Mouse (Mus musculus) yolk sac, embryonic 10.5 days (tissue): ENCODE data around the gene Gm20604.

Experiments
- DNase-seq: peaks from one replicate; pipeline ENCODE4 v3.0.0-alpha.2; 2017; ENCODE audit warnings: low spot score

Gene Gm20604

GRCm38 (mm10) chr12:102758403-102758756 is at the start of gene Gm20604:
Gene Gm20604, minus strand, starts transcription at chr12:102758672.
- no peak for DNase-seq

DNA sequence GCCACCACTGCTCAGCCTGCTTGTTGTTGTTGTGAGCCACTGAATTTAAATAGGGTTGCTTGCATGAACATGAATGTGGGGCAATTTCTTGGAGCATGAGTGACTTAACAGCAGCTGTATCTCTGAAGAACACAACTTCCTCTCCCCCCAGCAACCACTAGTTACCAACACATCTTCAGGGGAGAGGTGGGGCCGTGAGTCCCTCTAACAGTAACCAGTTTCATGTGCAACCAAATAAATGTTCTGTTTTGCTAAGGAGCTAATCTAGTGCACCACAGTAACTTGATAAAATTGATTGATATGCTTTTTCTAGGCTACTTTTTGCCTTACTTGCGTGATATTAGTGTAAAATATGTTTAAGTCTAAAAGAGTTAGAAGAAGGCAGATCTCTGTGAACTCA is 41.1 kb upstream of the Gm20604 start:
- DNase-seq = no peak

DNA sequence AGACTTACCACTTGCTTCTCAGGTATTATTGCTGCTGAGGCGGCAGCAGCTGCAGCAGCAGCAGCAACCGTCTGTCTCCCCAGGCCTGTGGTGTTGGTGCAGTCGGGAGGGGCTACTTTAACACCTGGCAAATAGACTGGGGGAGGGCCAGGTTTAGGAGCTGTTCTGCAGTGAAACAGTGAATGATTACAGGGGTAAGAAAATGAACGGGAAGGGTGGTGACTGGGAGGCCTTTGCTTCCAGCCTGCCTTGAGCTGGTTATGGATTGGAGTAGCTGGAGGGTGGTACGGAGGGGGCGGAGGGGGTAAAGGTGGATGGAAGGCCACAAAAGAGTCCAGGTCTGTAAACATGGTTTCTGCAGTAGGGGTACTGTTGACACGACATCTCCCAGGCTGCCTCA is 29.5 kb upstream of the Gm20604 start:
- DNase-seq = peak; percentile 69

- DNase-seq = no peak
Measured at GRCm38 (mm10) chr12:102785593-102785985, 27.1 kb upstream of the Gm20604 start.

DNA sequence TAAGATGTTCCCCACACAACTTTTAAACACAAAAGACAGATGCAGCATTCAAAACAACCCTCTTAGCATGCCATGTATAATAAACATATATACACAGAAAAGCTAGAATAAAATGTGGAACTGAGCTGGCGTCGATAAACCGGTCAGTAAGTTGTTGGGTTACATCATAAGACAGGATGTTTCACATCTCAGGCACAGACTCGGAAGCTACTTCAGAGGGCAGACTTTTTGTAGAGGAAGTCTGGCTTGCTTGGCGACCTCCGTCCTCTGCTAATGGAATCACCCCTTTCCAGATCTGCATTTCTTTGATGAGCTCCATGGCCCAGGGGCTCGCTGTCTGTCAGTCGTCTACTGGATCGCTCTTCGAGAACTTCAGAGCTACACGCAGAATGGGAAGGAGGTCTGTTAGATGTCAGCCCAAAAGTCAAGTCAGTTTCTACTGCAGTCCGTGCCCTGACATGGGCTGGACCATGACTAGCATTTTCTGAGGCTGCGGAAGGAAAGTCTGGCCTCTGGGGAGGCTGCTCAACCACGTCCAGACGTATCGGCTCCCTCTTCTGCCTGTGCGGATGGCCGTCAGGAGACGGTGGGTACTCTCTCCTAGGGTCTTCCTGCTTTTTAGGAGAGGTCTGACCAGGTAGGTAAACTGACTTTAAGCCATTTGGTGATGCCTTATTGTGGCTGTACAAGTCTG is 26.6 kb upstream of the Gm20604 start:
- no peak for DNase-seq

DNA sequence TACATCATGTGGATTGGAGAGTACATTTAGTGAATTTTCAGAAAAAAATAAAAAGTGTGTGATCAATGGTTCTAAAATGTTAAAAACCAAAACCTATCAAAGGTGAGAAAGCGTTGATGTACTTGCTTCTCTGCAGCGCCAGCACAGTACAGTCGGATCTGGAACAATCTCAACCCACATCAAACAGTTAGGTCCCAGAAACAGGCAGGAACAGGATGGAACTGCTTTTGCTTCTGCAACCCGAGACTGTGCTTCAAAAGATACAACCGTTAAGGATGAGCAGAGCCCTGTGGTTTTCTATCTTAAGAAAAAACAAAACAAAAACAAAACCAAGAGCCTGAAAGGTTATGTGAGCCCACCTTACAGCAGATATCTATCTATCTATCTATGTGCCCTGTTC is 24.4 kb upstream of the Gm20604 start:
- no peak for DNase-seq

DNA sequence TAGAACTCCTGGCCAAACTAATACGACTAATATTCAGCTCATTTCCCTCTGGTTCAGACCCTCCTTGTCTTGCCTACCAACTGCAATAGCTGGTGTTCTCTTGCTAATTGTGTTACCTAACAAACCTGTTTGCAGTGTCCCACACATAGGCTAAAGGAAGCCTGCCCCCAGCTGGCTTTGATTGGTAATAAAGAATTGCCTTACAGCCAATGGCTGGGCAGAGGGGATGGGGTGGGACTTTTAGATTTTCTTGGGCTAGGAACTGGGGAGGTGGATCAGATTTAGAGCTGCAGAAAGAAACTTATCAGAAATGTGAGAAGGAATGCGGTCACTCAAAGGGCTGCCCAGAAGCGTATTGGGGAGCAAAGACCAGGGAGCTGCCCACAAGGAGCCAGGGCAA is 21.0 kb upstream of the Gm20604 start:
- DNase-seq = no peak

DNA sequence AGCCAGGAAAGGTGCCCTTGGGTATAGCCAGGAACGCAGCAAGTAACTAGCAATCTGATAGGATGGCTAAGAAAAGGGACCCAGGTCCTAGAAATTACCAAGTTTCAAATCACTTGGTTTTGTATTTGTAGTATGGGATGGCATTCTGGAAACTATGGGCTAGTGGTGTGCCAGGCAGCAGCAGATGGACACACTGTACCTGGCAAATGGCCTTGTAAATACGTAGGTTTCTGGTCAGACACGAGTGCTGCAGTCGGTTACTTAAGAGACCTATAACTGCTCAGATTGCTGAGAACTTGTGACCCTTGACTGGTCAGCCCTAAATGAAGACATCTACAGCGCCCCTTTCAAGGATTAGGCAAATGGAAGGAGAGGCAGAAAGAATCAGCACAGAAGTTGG is 19.7 kb upstream of the Gm20604 start:
- DNase-seq = no peak

DNA sequence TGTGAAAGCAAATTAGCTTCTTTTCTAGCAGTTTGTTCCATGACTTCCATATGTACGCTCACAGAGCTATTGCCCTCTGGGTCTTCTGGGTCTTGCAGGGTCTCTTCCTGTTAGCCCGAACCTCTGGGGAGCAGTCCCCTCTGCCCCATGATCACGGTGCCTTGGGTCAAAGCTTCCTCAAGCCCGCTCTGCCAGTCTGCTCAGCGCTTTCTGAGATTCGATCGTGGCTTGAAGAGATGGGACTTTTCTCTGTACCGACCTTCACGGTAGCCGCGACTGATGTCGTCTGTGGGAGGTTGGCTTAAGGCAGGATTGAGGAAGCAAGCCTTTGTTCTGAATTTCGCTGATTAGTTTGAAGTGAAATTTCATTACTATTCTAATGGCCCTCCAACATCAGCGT is 17.6 kb upstream of the Gm20604 start:
- DNase-seq = no peak

- DNase-seq = no peak
Measured at GRCm38 (mm10) chr12:102772676-102773075, 14.2 kb upstream of the Gm20604 start.

GRCm38 (mm10) chr12:102771601-102772000 is 13.1 kb upstream of the Gm20604 start:
- DNase-seq = no peak

- DNase-seq = no peak
Measured at GRCm38 (mm10) chr12:102769000-102769399, 10.5 kb upstream of the Gm20604 start.

DNA sequence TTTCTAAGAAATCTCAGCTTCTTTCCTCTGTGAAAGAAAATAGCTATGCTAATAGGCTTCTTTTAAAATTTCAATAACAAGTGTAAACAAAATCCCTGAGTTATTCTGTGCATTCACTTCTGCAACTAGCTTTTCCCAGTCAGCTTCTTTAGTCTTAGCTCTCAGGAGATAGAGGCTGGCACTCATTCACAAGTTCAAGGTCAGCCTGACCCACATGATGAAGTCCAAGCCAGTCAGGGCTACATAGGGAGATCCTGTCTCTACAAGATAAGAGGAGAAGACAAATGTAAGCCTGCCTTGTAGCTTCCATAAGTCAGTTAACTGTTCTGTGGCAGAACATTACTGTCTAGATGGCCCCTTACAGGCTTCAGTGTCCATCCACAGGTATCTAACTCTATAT is 5.2 kb upstream of the Gm20604 start:
- no peak for DNase-seq

DNA sequence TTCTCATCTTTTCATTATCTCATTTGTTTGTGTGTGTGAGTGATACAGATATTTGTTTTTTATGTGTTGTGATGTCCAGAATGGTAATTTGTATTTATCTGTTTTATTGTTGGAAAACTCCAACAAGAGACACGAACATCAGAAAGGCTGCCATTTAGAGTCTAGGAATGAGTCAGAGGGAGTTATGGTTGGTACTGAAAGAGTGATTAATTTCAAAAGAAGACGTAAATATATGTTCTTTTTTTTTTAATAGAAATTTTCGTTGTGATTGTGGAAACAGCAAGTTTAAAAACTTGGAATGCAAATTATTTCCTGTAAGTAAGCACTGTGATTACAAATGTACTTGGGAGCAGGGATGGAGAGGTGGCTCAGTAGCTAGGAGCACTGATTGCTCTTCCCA is 3.2 kb upstream of the Gm20604 start:
- DNase-seq = no peak

GRCm38 (mm10) chr12:102758936-102759335 is 464 bp upstream of the Gm20604 start:
- no peak for DNase-seq

DNA sequence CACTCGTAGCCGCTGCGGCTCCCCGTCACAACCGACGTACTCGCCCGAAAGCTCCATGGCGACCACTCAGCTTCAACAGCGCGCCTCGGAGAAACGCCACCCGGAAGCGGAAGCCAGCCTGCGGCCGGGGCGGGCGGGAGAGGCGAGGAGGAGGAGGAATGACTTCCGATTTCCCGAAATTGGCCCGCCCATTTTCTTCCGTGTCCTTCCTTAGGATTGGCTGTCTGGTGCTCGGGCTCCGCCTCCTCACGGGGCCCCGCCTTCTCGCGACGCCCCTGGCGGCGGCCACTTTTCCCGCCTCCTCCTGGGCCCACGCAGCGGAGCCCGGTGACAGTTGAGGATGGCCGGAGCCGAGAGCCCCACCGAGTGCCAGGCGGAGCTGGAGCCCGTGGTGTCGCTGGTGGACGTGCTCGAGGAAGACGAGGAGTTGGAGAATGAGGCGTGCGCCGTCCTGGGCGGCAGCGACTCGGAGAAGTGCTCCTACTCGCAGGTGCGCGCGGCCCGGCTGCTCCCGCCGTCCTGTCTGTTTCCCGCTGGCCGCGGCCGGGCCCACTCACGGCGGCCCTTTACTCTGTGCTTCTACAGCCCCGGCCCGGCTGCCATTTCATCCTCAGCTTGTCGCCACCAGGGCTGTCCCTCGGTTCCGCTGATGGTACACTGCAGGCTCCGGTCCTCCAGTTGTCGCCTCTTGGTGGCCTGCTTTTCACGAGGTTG is 626 bp downstream of the Gm20604 start, which contains the start of the genes Gm28051, Gon7 and Ubr7:
Gene Gm28051, minus strand, starts transcription at position 77 of the 714 bp plus-strand sequence.
Gene Gon7, minus strand, starts transcription at position 115 of the 714 bp plus-strand sequence.
Gene Ubr7, plus strand, starts transcription at position 279 of the 714 bp plus-strand sequence.
- DNase-seq = peak; percentile 97

- DNase-seq = no peak
Measured at GRCm38 (mm10) chr12:102757055-102757688, 1.3 kb downstream of the Gm20604 start.

DNA sequence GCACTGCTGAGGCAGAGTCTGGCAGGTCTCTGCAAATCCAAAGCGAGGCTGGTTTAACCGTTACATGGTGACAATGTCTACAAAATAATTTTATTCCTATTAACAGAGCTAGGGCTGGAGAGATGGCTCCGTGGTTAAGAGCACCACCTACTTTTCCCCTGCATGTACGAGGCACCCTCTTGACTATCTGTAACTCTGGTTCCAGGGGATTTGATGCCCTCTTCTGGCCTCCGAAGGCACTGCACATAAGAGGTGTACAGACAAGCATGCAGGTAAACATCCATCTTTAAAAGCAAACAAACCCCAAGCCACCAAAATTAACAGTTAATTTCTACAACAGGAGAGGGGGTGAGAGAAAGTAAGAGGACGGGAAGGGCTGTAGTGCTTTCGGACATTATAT is 2.2 kb downstream of the Gm20604 start:
- DNase-seq = no peak

GRCm38 (mm10) chr12:102748256-102748655 is 10.2 kb downstream of the Gm20604 start:
- DNase-seq = no peak

DNA sequence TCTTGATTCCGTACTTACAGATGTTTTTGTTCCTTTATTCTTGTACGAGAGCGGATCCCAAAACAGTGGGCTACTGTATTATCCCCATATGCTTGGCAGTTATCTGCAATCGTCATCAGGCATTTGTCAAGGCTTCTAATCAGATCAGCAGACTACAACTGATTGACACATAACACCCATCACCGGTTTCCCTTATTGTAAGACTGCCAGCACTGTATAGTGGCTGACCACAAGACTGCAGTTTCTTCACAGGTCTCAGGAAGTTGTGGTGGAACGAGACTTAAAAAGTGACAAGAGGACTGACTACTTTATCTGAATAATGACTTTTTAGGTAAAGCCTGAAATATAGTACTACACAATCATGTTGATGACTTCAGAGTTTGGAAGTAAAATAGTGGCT is 13.6 kb downstream of the Gm20604 start:
- no peak for DNase-seq

GRCm38 (mm10) chr12:102743589-102744574 is 14.6 kb downstream of the Gm20604 start, which contains the start of the genes Moap1 and Tmem251:
Gene Moap1, minus strand, starts transcription at chr12:102743661.
Gene Tmem251, plus strand, starts transcription at chr12:102743762.
- peak; percentile 90 for DNase-seq
